Mouse (Mus musculus) brain, embryonic 14.5 days (tissue): Measurements from ENCODE around the gene Alk.

ENCODE experiments used
- CTCF ChIP-seq: fragments of 200-500 bp; IDR thresholded peaks from 2 replicates; pipeline ENCODE4 v1.5.1; 2012; ENCODE audit warnings: inconsistent platforms, mild to moderate bottlenecking, moderate library complexity, borderline replicate concordance; ENCODE audit not compliant: insufficient read depth, insufficient read length; ENCODE audit errors: extremely low read depth
- POLR2A ChIP-seq: fragments of 200-500 bp; IDR thresholded peaks from 2 replicates; pipeline ENCODE4 v1.6.1; 2012; ENCODE audit warnings: mild to moderate bottlenecking, inconsistent platforms, borderline replicate concordance; ENCODE audit not compliant: poor library complexity, insufficient read depth, insufficient read length, severe bottlenecking; ENCODE audit errors: extremely low read depth

- TF ChIP-seq POLR2A (no peak), CTCF (no peak)
These were observed 528.0 kb downstream of the Alk start for GRCm38 (mm10) chr17:72076306-72076921.
